Mouse (Mus musculus) erythroblast, embryonic 14.5 days (primary cell): ENCODE measurements around the gene Apol7e.
"Not testable (repeated sequence)": the region's sequence is repeated elsewhere in the genome, so short reads cannot be mapped to it uniquely, and the experiment has no call there.

ENCODE experiments used
- GATA1 ChIP-seq: IDR thresholded peaks from 2 replicates; pipeline ENCODE4 v1.6.1; 2012; ENCODE audit warnings: low read length, inconsistent platforms, mixed read lengths
- TAL1 ChIP-seq: IDR thresholded peaks from 3 replicates; pipeline ENCODE4 v1.6.1; 2012; ENCODE audit warnings: low read length, inconsistent platforms, mixed read lengths

GRCm38 (mm10) chr15:77732851-77733250 lies 34.2 kb downstream of the Apol7e start:
- not testable (repeated sequence) for TF ChIP-seq TAL1, GATA1
